Mouse (Mus musculus): ENCODE measurements around the gene Tpi1. TPM values are rescaled to one million over a fixed set of nuclear protein-coding genes. Genes with fewer than 3 reads are reported as not detected.
"Not testable (repeated sequence)": the region's sequence is repeated elsewhere in the genome, so short reads cannot be mapped to it uniquely, and the experiment has no call there.

Gene Tpi1
- polyA plus RNA-seq, 1 experiment from 2014 or later, result 1,127 TPM

- H3K27me3 ChIP-seq (replicated peaks), result no peaks in the 10 kb centered on the region
- 88% methylated on average over 3 of the region's 3 CpGs for WGBS
- peaks cover 7% of the 10 kb centered on the region for H3K4me1 ChIP-seq (replicated peaks)
- H3K36me3 ChIP-seq, result no peaks in the 10 kb centered on the region
- no peak overlapping the region for H3K9ac ChIP-seq
- no peak for ATAC-seq
- 0 out of 2 replicates have a peak overlapping the region, but pooled peaks have one; percentile 64 for H3K4me2 ChIP-seq (replicated peaks)
- H3K9me3 ChIP-seq, result no peaks in the 10 kb centered on the region
- H3K4me3 ChIP-seq (replicated peaks), result no peak overlapping the region
- no peak overlapping the region for H3K27ac ChIP-seq
These were observed 9.8 kb downstream of the Tpi1 start for GRCm38 (mm10) chr6:124804341-124804740.

GRCm38 (mm10) chr6:124803691-124804090 is 10.4 kb downstream of the Tpi1 start:
- 92% methylated on average over 4 of the region's 4 CpGs for WGBS
- not testable (repeated sequence) for H3K9ac ChIP-seq; H3K9me3 ChIP-seq; H3K27ac ChIP-seq; ATAC-seq; H3K4me3 ChIP-seq (replicated peaks); H3K27me3 ChIP-seq (replicated peaks); H3K36me3 ChIP-seq; H3K4me1 ChIP-seq (replicated peaks); H3K4me2 ChIP-seq (replicated peaks)

GRCm38 (mm10) chr6:124803061-124803460 is 11.0 kb downstream of the Tpi1 start:
- no peak overlapping the region for H3K27ac ChIP-seq
- no peaks in the 10 kb centered on the region for H3K27me3 ChIP-seq (replicated peaks)
- no peak overlapping the region for H3K9ac ChIP-seq
- no peaks in the 10 kb centered on the region for H3K9me3 ChIP-seq
- no peaks in the 10 kb centered on the region for H3K36me3 ChIP-seq
- no peak overlapping the region for H3K4me2 ChIP-seq (replicated peaks)
- H3K4me3 ChIP-seq (replicated peaks), result no peak overlapping the region
- no peak for ATAC-seq
- H3K4me1 ChIP-seq (replicated peaks), result peaks cover 7% of the 10 kb centered on the region
- 72% methylated on average over 3 of the region's 3 CpGs for WGBS

GRCm38 (mm10) chr6:124802400-124802799 is 11.7 kb downstream of the Tpi1 start:
- 15% methylated on average over 6 of the region's 9 CpGs for WGBS
- H3K4me2 ChIP-seq (replicated peaks), result peak overlapping the region; percentile 40
- H3K27me3 ChIP-seq (replicated peaks); H3K9ac ChIP-seq; H3K4me1 ChIP-seq (replicated peaks); H3K4me3 ChIP-seq (replicated peaks); H3K36me3 ChIP-seq; H3K9me3 ChIP-seq: not testable (repeated sequence)
- 0 out of 2 replicates have a peak overlapping the region, but pooled peaks have one; percentile 40 for H3K27ac ChIP-seq
- ATAC-seq, result 0 out of 2 replicates have a peak, but pooled peaks have one; percentile 13

- ATAC-seq, result peak; percentile 66; the same call in 1 of the 2 replicates
These were observed 17.9 kb downstream of the Tpi1 start for GRCm38 (mm10) chr6:124796200-124796599.

GRCm38 (mm10) chr6:124795781-124796180 is 18.3 kb downstream of the Tpi1 start:
- 81% methylated on average over 4 of the region's 4 CpGs for WGBS
- H3K9ac ChIP-seq, result no peak overlapping the region
- H3K4me3 ChIP-seq (replicated peaks), result no peak overlapping the region
- ATAC-seq, result no peak
- H3K27me3 ChIP-seq (replicated peaks), result no peaks in the 10 kb centered on the region
- no peaks in the 10 kb centered on the region for H3K9me3 ChIP-seq
- no peak overlapping the region for H3K4me2 ChIP-seq (replicated peaks)
- no peaks in the 10 kb centered on the region for H3K4me1 ChIP-seq (replicated peaks)
- H3K27ac ChIP-seq, result no peak overlapping the region
- no peaks in the 10 kb centered on the region for H3K36me3 ChIP-seq

More at GRCm38 (mm10) chr6:124796200-124796599, 17.9 kb downstream of the Tpi1 start:
- Histone ChIP-seq H3K4me3 (replicated peaks) (no peak overlapping the region), H3K36me3 (no peaks in the 10 kb centered on the region), H3K4me2 (replicated peaks) (no peak overlapping the region), H3K4me1 (replicated peaks) (no peaks in the 10 kb centered on the region), H3K9me3 (no peaks in the 10 kb centered on the region), H3K27me3 (replicated peaks) (no peaks in the 10 kb centered on the region), H3K27ac (no peak overlapping the region), H3K9ac (no peak overlapping the region)
- 75% methylated on average over 2 of the region's 2 CpGs for whole genome bisulfite sequencing

GRCm38 (mm10) chr6:124791911-124792310 is 22.2 kb downstream of the Tpi1 start:
- Histone ChIP-seq H3K4me2 (replicated peaks) (no peak overlapping the region), H3K9ac (no peak overlapping the region), H3K4me1 (replicated peaks) (no peaks in the 10 kb centered on the region), H3K9me3 (no peaks in the 10 kb centered on the region), H3K27ac (no peak overlapping the region), H3K36me3 (no peaks in the 10 kb centered on the region), H3K27me3 (replicated peaks) (no peaks in the 10 kb centered on the region), H3K4me3 (replicated peaks) (no peak overlapping the region)
- ATAC-seq, result no peak
- WGBS, result 79% methylated on average over 3 of the region's 3 CpGs

- ATAC-seq, result no peak
- H3K4me1 ChIP-seq (replicated peaks), result no peaks in the 10 kb centered on the region
- whole genome bisulfite sequencing, result 62% methylated on average over 4 of the region's 4 CpGs
- H3K4me3 ChIP-seq (replicated peaks), result no peak overlapping the region
- H3K9me3 ChIP-seq, result no peaks in the 10 kb centered on the region
- no peak overlapping the region for H3K4me2 ChIP-seq (replicated peaks)
- H3K27ac ChIP-seq, result no peak overlapping the region
- no peak overlapping the region for H3K9ac ChIP-seq
- H3K36me3 ChIP-seq, result no peaks in the 10 kb centered on the region
- H3K27me3 ChIP-seq (replicated peaks), result no peaks in the 10 kb centered on the region
These were observed 24.0 kb downstream of the Tpi1 start for GRCm38 (mm10) chr6:124790121-124790520.

GRCm38 (mm10) chr6:124789519-124789918 is 24.6 kb downstream of the Tpi1 start:
- no peak for ATAC-seq
- no peak overlapping the region for H3K27ac ChIP-seq
- WGBS, result 80% methylated on average over 4 of the region's 4 CpGs

GRCm38 (mm10) chr6:124787722-124788121 is 26.4 kb downstream of the Tpi1 start:
- WGBS, result 68% methylated on average over 10 of the region's 10 CpGs
- Histone ChIP-seq H3K4me3 (replicated peaks) (no peak overlapping the region), H3K9me3 (no peaks in the 10 kb centered on the region), H3K4me2 (replicated peaks) (no peak overlapping the region), H3K27ac (no peak overlapping the region), H3K9ac (no peak overlapping the region), H3K36me3 (no peaks in the 10 kb centered on the region), H3K4me1 (replicated peaks) (no peaks in the 10 kb centered on the region), H3K27me3 (replicated peaks) (no peaks in the 10 kb centered on the region)
- no peak for ATAC-seq

More at GRCm38 (mm10) chr6:124789519-124789918, 24.6 kb downstream of the Tpi1 start:
- Histone ChIP-seq H3K36me3 (no peaks in the 10 kb centered on the region), H3K27me3 (replicated peaks) (no peaks in the 10 kb centered on the region), H3K4me2 (replicated peaks) (no peak overlapping the region), H3K4me3 (replicated peaks) (no peak overlapping the region), H3K9ac (no peak overlapping the region), H3K4me1 (replicated peaks) (no peaks in the 10 kb centered on the region), H3K9me3 (no peaks in the 10 kb centered on the region)

GRCm38 (mm10) chr6:124786756-124787420 is 27.2 kb downstream of the Tpi1 start:
- Histone ChIP-seq H3K4me2 (replicated peaks) (no peak overlapping the region), H3K9ac (no peak overlapping the region), H3K36me3 (no peaks in the 10 kb centered on the region), H3K4me3 (replicated peaks) (no peak overlapping the region), H3K4me1 (replicated peaks) (no peaks in the 10 kb centered on the region; the same call in 1 of the 2 replicates), H3K27ac (no peak overlapping the region), H3K9me3 (no peaks in the 10 kb centered on the region), H3K27me3 (replicated peaks) (no peaks in the 10 kb centered on the region)
- 54% methylated on average over 8 of the region's 8 CpGs for WGBS
- ATAC-seq, result no peak

GRCm38 (mm10) chr6:124782436-124782835 is 31.7 kb downstream of the Tpi1 start:
- no peaks in the 10 kb centered on the region for H3K9me3 ChIP-seq
- WGBS, result 19% methylated on average over 6 of the region's 6 CpGs
- peaks cover 9% of the 10 kb centered on the region for H3K4me1 ChIP-seq (replicated peaks)
- H3K36me3 ChIP-seq, result no peaks in the 10 kb centered on the region
- peak; percentile 49 for ATAC-seq
- 0 out of 2 replicates have a peak overlapping the region, but pooled peaks have one; percentile 23 for H3K9ac ChIP-seq
- H3K4me2 ChIP-seq (replicated peaks), result peak overlapping the region; percentile 48
- peaks cover 9% of the 10 kb centered on the region for H3K27me3 ChIP-seq (replicated peaks)
- no peak overlapping the region for H3K27ac ChIP-seq
- H3K4me3 ChIP-seq (replicated peaks), result peak overlapping the region; percentile 17; the same call in 1 of the 2 replicates

- H3K27ac ChIP-seq, result no peak overlapping the region
- 83% methylated on average over 7 of the region's 7 CpGs for WGBS
- H3K4me3 ChIP-seq (replicated peaks), result no peak overlapping the region
- peaks cover 9% of the 10 kb centered on the region for H3K4me1 ChIP-seq (replicated peaks)
- H3K27me3 ChIP-seq (replicated peaks), result peaks cover 9% of the 10 kb centered on the region
- no peak overlapping the region for H3K9ac ChIP-seq
- H3K36me3 ChIP-seq, result no peaks in the 10 kb centered on the region
- H3K9me3 ChIP-seq, result no peaks in the 10 kb centered on the region
- no peak for ATAC-seq
- no peak overlapping the region for H3K4me2 ChIP-seq (replicated peaks)
These were observed 33.2 kb downstream of the Tpi1 start for GRCm38 (mm10) chr6:124780917-124781316.
